Mouse (Mus musculus): ENCODE measurements around the gene Ngrn. TPM values are rescaled to one million over a fixed set of nuclear protein-coding genes. Genes with fewer than 3 reads are reported as not detected.

The Ngrn gene
- polyA plus RNA-seq, 1 experiment from 2014 or later, result 50.2 TPM

DNA sequence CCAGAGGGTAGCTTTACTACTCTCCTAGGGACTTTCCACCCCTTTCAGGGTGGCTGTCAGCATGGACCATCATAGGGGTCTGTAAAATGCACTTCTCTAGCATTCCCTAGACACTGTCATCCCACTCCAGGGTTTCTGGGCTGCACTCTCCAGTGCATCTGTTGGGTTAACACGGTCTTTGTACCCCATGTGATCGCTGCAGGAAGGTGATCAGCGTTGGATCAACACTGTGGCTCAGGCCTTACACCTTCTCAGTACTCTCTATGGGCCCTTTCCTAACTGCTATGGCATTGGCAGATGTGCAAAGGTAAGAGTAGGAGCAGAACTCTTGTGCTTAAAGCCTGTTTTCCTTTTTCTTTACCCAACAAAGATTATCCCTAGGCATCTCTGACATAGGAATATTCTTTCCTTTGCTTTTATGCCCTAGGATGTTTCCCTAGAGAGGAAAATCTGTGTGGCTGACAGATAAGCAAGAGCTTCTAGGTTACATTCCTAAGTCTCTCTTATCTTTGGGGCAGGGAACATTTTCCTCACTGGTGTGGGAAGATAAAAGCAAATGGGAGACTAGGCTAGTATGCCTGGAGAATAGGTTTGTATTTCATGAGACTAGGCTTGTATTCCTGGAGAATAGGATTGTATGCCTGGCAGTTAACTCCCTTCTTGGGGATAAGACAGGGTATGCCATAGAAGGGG is 22.4 kb downstream of the Ngrn start:
- no peaks in the 10 kb centered on the region for H3K4me1 ChIP-seq (ENCODE audit: control insufficient read depth, insufficient read depth, low read length)
- WGBS, result 79% methylated on average over 3 of the region's 3 CpGs
- no peak for DNase-seq (ENCODE audit: low spot score)
- no peak overlapping the region for H3K9ac ChIP-seq (replicated peaks; ENCODE audit: low read length)
- no peaks in the 10 kb centered on the region for H3K27me3 ChIP-seq (ENCODE audit: control insufficient read depth, insufficient read depth, low read length)
- H3K4me3 ChIP-seq (ENCODE audit: low read depth, low read length), result no peak overlapping the region
- no peaks in the 10 kb centered on the region for H3K9me3 ChIP-seq (replicated peaks; ENCODE audit: control insufficient read depth, low read length)
- peaks cover 3% of the 10 kb centered on the region; the same call in 1 of the 2 replicates for H3K36me3 ChIP-seq (replicated peaks; ENCODE audit: control insufficient read depth, insufficient read depth, low read depth, low read length)
- no peak for ATAC-seq (replicated peaks; ENCODE audit: insufficient number of reproducible peaks, low FRiP score, low TSS enrichment, low read depth)
- no peak overlapping the region for H3K27ac ChIP-seq (replicated peaks; ENCODE audit: low read depth, low read length)
- no peak overlapping the region for H3K4me2 ChIP-seq (ENCODE audit: low read depth, low read length)

DNA sequence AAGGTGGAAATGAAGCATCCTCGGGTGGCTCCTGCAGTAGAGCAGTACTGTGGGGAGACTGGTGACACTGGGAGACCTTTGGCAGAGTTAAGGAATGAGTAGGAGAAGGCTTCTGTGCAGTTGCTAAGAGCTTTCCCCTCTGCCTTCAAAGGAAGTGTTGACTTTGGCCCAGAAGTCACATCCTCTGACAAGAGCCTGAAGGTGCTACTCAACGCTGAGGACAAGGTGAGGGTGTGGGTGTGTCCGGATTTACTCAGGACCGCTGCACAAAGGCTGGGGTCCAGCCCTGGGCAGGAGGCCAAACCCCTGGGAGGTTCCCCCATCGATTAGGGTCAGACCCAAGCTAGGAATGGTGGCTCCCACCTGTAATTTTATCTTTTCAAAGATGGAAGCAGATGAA is 23.4 kb downstream of the Ngrn start:
- Histone ChIP-seq H3K4me1 (ENCODE audit: control insufficient read depth, insufficient read depth, low read length) (no peaks in the 10 kb centered on the region), H3K4me2 (ENCODE audit: low read depth, low read length) (no peak overlapping the region), H3K4me3 (ENCODE audit: low read depth, low read length) (no peak overlapping the region), H3K27me3 (ENCODE audit: control insufficient read depth, insufficient read depth, low read length) (no peaks in the 10 kb centered on the region), H3K9ac (replicated peaks; ENCODE audit: low read length) (no peak overlapping the region), H3K9me3 (replicated peaks; ENCODE audit: control insufficient read depth, low read length) (no peaks in the 10 kb centered on the region), H3K27ac (replicated peaks; ENCODE audit: low read depth, low read length) (no peak overlapping the region), H3K36me3 (replicated peaks; ENCODE audit: control insufficient read depth, insufficient read depth, low read depth, low read length) (peaks cover 3% of the 10 kb centered on the region; the same call in 1 of the 2 replicates)
- WGBS, result 91% methylated on average over 5 of the region's 5 CpGs
- ATAC-seq (replicated peaks; ENCODE audit: insufficient number of reproducible peaks, low FRiP score, low TSS enrichment, low read depth) (no peak), DNase-seq (ENCODE audit: low spot score) (no peak)

DNA sequence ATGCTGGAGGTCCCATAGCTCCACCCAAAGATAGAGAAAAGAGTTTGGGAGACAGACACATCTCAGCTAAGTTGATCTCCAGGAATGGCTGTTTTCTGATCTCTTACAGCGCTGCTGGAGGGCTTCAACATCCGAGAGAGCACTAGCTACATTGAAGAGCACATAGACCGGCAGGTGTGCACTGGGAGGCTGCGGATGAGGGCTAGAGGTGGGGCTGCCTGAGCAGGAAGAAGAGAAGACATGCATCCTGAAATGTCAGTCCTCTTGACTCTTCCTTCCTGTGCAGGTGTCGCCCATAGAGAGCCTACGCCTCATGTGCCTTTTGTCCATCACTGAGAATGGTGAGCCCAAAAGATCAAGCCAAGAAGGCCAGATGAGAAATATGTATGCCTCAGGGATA is 24.7 kb downstream of the Ngrn start:
- Histone ChIP-seq H3K4me1 (ENCODE audit: control insufficient read depth, insufficient read depth, low read length) (no peaks in the 10 kb centered on the region), H3K36me3 (replicated peaks; ENCODE audit: control insufficient read depth, insufficient read depth, low read depth, low read length) (peaks cover 3% of the 10 kb centered on the region; the same call in 1 of the 2 replicates), H3K9me3 (replicated peaks; ENCODE audit: control insufficient read depth, low read length) (no peaks in the 10 kb centered on the region), H3K27me3 (ENCODE audit: control insufficient read depth, insufficient read depth, low read length) (no peaks in the 10 kb centered on the region), H3K4me2 (ENCODE audit: low read depth, low read length) (no peak overlapping the region), H3K9ac (replicated peaks; ENCODE audit: low read length) (no peak overlapping the region), H3K27ac (replicated peaks; ENCODE audit: low read depth, low read length) (no peak overlapping the region), H3K4me3 (ENCODE audit: low read depth, low read length) (no peak overlapping the region)
- ATAC-seq (replicated peaks; ENCODE audit: insufficient number of reproducible peaks, low FRiP score, low TSS enrichment, low read depth) (no peak), DNase-seq (ENCODE audit: low spot score) (no peak)
- 94% methylated on average over 6 of the region's 6 CpGs for WGBS

DNA sequence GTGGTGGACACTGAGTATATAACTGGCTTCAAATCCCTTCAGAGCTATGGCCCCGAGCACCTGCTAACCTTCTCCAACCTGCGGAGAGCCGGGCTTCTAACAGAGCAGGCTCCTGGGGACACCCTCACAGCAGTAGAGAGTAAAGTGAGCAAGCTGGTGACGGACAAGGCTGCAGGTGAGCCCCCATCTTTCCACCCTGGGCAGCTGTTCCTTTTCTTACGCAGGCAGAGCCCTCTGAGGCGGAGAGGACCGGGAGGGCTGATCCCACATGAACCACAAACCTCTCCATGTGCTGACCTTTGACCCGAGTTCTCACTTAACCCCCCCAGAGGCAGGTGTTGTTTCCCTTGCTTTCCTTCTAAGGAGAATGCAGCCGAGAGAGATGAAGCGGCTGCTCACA is 26.7 kb downstream of the Ngrn start:
- H3K27me3 ChIP-seq (ENCODE audit: control insufficient read depth, insufficient read depth, low read length), result no peaks in the 10 kb centered on the region
- ATAC-seq (replicated peaks; ENCODE audit: insufficient number of reproducible peaks, low FRiP score, low TSS enrichment, low read depth), result no peak
- no peaks in the 10 kb centered on the region for H3K9me3 ChIP-seq (replicated peaks; ENCODE audit: control insufficient read depth, low read length)
- H3K27ac ChIP-seq (replicated peaks; ENCODE audit: low read depth, low read length), result no peak overlapping the region
- DNase-seq (ENCODE audit: low spot score), result no peak
- H3K4me2 ChIP-seq (ENCODE audit: low read depth, low read length), result no peak overlapping the region
- no peak overlapping the region for H3K4me3 ChIP-seq (ENCODE audit: low read depth, low read length)
- no peaks in the 10 kb centered on the region for H3K4me1 ChIP-seq (ENCODE audit: control insufficient read depth, insufficient read depth, low read length)
- no peak overlapping the region for H3K9ac ChIP-seq (replicated peaks; ENCODE audit: low read length)
- 75% methylated on average over 10 of the region's 10 CpGs for WGBS
- peaks cover 3% of the 10 kb centered on the region; the same call in 1 of the 2 replicates for H3K36me3 ChIP-seq (replicated peaks; ENCODE audit: control insufficient read depth, insufficient read depth, low read depth, low read length)

DNA sequence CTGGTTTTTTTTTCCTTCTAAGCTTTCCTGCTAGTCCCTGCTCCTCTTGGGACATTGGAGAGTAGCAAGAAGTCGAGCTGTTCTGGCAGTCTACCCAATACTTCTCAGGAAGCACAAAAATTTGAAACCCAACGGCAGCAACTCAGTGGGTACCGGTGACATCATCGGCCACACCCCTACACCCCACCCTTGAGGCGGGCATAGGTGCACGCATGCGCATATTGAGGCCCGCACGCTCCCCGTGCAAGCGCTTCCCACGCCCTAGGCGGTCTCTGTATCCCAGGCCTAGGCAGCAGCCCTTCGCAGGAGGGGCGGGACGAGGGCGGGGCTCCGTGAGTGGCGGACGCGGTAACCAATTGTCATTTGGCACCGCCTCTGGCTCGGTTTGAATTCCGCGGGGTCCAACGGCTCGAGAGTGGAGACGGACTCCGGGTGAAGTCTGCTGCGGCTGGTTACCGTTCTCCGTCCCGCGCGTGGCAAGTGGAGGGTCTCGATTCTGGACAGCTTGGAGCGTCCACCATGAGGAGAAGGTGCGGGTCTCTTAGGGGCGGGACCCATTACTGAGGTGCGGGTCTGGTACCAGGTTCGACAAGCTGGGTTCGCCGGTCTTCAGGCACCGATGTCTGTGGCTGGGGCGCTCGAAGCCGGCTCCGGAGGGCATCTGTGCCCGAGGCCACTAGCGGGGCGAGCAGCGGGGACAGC is 33.2 kb downstream of the Ngrn start, which contains the start of gene Prc1:
Gene Prc1 (plus strand): TSS at position 389 of the 702 bp plus-strand sequence.
- H3K4me2 ChIP-seq (ENCODE audit: low read depth, low read length), result peak within 1 kb of the TSS; percentile 66
- DNase-seq (ENCODE audit: low spot score) (peak; percentile 99), ATAC-seq (replicated peaks; ENCODE audit: insufficient number of reproducible peaks, low FRiP score, low TSS enrichment, low read depth) (peak; percentile 98)
- H3K4me1 ChIP-seq (ENCODE audit: control insufficient read depth, insufficient read depth, low read length), result no peaks in the 10 kb centered on the region
- peak within 1 kb of the TSS; percentile 91 for H3K4me3 ChIP-seq (ENCODE audit: low read depth, low read length)
- peak within 1 kb of the TSS; percentile 86 for H3K9ac ChIP-seq (replicated peaks; ENCODE audit: low read length)
- WGBS, result under 1% methylated on average over 52 of the region's 52 CpGs
- no peaks in the 10 kb centered on the region; the same call in 1 of the 2 replicates for H3K36me3 ChIP-seq (replicated peaks; ENCODE audit: control insufficient read depth, insufficient read depth, low read depth, low read length)
- no peaks in the 10 kb centered on the region for H3K9me3 ChIP-seq (replicated peaks; ENCODE audit: control insufficient read depth, low read length)
- H3K27me3 ChIP-seq (ENCODE audit: control insufficient read depth, insufficient read depth, low read length), result no peaks in the 10 kb centered on the region
- H3K27ac ChIP-seq (replicated peaks; ENCODE audit: low read depth, low read length), result peak within 1 kb of the TSS; percentile 78

DNA sequence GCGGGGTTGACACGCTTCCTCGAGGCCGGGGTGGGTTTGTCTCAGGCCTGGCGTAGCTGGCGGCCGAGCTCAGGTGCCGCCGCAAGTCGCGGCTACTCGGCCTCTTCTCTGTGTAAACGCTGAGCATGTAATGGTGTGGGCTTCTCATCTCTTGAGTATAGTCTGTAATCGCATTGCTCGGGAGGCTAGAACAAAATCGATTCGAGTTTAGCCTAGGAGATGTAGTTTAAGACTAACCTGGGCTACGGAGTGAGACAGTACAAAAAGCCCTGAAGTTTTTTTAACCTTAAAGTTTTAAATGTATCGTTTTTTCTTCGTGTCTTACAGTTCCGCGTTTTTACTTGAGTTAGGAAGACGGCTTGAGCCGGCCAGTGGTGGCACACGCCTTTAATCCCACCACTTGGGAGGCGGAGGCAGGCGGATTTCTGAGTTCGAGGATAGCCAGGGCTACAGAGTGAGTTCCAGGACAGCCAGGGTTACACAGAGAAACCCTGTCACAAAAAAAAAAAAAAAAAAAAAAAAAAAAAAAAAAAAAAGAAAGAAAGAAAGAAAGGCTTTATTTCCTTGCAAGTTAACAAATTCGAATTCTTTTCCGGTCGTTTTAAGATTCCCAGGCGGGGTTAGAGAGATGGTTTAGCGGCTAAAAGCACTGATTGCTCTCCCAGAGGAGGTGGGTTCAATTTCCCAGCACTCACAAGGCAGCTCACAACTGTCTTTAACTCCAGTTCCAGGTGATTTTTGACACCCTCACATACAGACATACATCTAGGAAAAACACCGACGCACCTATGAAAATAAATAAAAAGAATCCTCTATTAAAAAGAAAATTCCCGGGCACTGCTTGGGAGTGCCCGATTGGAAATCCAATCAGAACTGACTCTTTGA is 34.0 kb downstream of the Ngrn start:
- Histone ChIP-seq H3K27me3 (ENCODE audit: control insufficient read depth, insufficient read depth, low read length) (no peaks in the 10 kb centered on the region), H3K4me2 (ENCODE audit: low read depth, low read length) (peak overlapping the region; percentile 66), H3K4me3 (ENCODE audit: low read depth, low read length) (peak overlapping the region; percentile 91), H3K9me3 (replicated peaks; ENCODE audit: control insufficient read depth, low read length) (no peaks in the 10 kb centered on the region), H3K9ac (replicated peaks; ENCODE audit: low read length) (peak overlapping the region; percentile 86), H3K36me3 (replicated peaks; ENCODE audit: control insufficient read depth, insufficient read depth, low read depth, low read length) (no peaks in the 10 kb centered on the region; the same call in 1 of the 2 replicates), H3K4me1 (ENCODE audit: control insufficient read depth, insufficient read depth, low read length) (no peaks in the 10 kb centered on the region), H3K27ac (replicated peaks; ENCODE audit: low read depth, low read length) (peak overlapping the region; percentile 78)
- WGBS, result 9% methylated on average over 37 of the region's 37 CpGs
- DNase-seq (ENCODE audit: low spot score), result peak; percentile 57
- peak; percentile 58 for ATAC-seq (replicated peaks; ENCODE audit: insufficient number of reproducible peaks, low FRiP score, low TSS enrichment, low read depth)

DNA sequence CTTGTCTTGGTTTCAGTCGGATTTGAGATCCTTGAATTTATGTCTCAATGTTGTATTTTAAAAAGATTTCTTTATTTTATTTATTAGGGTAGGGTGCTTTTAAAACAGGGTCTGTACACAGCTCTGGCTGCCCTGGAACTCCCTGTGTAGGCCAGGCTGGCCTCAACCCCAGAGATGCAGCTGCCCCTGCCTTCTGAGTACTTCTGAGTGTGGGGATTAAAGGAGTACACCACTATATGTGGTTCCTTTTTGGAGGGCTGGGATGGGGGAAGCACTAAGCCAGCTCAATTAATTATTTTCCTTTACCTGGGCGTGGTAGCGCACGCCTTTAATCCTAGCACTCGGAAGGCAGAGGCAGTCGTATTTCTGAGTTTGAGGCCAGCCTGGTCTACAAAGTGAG is 35.4 kb downstream of the Ngrn start:
- Histone ChIP-seq H3K27me3 (ENCODE audit: control insufficient read depth, insufficient read depth, low read length) (no peaks in the 10 kb centered on the region), H3K9me3 (replicated peaks; ENCODE audit: control insufficient read depth, low read length) (no peaks in the 10 kb centered on the region), H3K4me3 (ENCODE audit: low read depth, low read length) (no peak overlapping the region), H3K36me3 (replicated peaks; ENCODE audit: control insufficient read depth, insufficient read depth, low read depth, low read length) (peaks cover 2% of the 10 kb centered on the region; the same call in 1 of the 2 replicates), H3K9ac (replicated peaks; ENCODE audit: low read length) (no peak overlapping the region), H3K27ac (replicated peaks; ENCODE audit: low read depth, low read length) (no peak overlapping the region), H3K4me2 (ENCODE audit: low read depth, low read length) (no peak overlapping the region), H3K4me1 (ENCODE audit: control insufficient read depth, insufficient read depth, low read length) (no peaks in the 10 kb centered on the region)
- WGBS, result 94% methylated on average over 6 of the region's 6 CpGs
- DNase-seq (ENCODE audit: low spot score) (no peak), ATAC-seq (replicated peaks; ENCODE audit: insufficient number of reproducible peaks, low FRiP score, low TSS enrichment, low read depth) (no peak)
